Mouse (Mus musculus) embryonic facial prominence, embryonic 14.5 days (tissue): ENCODE measurements around the gene Pde4b. TPM values are rescaled to one million over a fixed set of nuclear protein-coding genes. Genes with fewer than 3 reads are reported as not detected.

Experiments used
- ATAC-seq: fragments of 200-750 bp; cut with Nextera tagmentation; 2 replicates; pipeline ENCODE4 v1.8.0; 2017; ENCODE audit warnings: low read depth, moderate number of reproducible peaks, moderate TSS enrichment
- DNase-seq: peaks from one replicate; pipeline ENCODE4 v3.0.0-alpha.2; 2015; ENCODE audit warnings: low spot score
- H3K27ac ChIP-seq: fragments of 300-500 bp; sonication (generic); replicated peaks from 2 replicates; pipeline ENCODE4 v1.5.1; 2014; ENCODE audit warnings: low read depth, mild to moderate bottlenecking, low read length, moderate library complexity
- H3K27me3 ChIP-seq: fragments of 300-500 bp; sonication (generic); replicated peaks from 2 replicates; pipeline ENCODE4 v1.6.1; 2014; ENCODE audit warnings: low read length; ENCODE audit not compliant: control insufficient read depth, insufficient read depth
- H3K36me3 ChIP-seq: fragments of 300-500 bp; sonication (generic); 2 replicates; pipeline ENCODE4 v1.6.1; 2014; ENCODE audit warnings: low read length, mixed read lengths; ENCODE audit not compliant: control insufficient read depth, insufficient read depth
- H3K4me1 ChIP-seq: fragments of 300-500 bp; sonication (generic); 2 replicates; pipeline ENCODE4 v1.6.1; 2014; ENCODE audit warnings: antibody characterized with exemption, low read length; ENCODE audit not compliant: control insufficient read depth, insufficient read depth
- H3K4me2 ChIP-seq: fragments of 300-500 bp; sonication (generic); 2 replicates; pipeline ENCODE4 v1.6.1; 2014; ENCODE audit warnings: low read depth, mild to moderate bottlenecking, low read length, moderate library complexity, mixed read lengths
- H3K4me3 ChIP-seq: fragments of 300-500 bp; sonication (generic); 2 replicates; pipeline ENCODE4 v1.5.1; 2014; ENCODE audit warnings: low read depth, mild to moderate bottlenecking, low read length
- H3K9ac ChIP-seq: fragments of 300-500 bp; sonication (generic); 2 replicates; pipeline ENCODE4 v1.6.1; 2014; ENCODE audit warnings: low read depth, mild to moderate bottlenecking, low read length, moderate library complexity, mixed read lengths
- H3K9me3 ChIP-seq: fragments of 300-500 bp; sonication (generic); 2 replicates; pipeline ENCODE4 v1.6.1; 2016; ENCODE audit warnings: low read length; ENCODE audit not compliant: control insufficient read depth
- WGBS: fragments of 180-500 bp; shearing (Covaris S2); extraction: QIAGEN DNeasy Blood & Tissue Kit; methylation state at CpG from one replicate; pipeline ENCODE4 v1.1.7; 2014; 5-methylcytosine and 5-hydroxymethylcytosine counted together
- polyA plus RNA-seq: library from polyadenylated mRNA; unstranded; fragments of >200 nt; fragmentation: Nextera tagmentation; extraction: Ambion mirVana; gene quantifications from 2 replicates; pipeline ENCODE4 v1.2.1, GENCODE M21; 2014

The Pde4b gene
- polyA plus RNA-seq, 1 experiment from 2014 or later = 19.4 TPM

DNA sequence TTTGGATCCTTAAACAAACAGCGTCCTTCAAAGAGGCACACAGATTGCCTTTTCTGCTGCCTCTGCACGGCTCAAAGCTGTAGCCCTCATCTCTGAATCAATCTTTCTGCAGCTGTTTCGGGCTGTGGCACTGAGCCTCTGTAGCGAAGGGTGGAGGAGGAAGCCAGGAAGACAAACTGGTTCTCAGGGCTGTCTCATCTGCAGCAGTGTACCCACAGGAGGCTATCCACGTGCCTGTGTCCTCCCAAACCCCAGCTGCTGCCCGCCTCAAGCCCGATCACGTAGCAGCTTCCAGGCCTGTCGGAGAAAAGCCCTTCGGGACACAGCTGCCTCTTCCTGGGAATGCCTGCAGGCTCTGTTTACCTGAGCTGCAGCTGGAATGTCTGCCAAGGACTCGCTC lies 424.2 kb downstream of the Pde4b start:
- H3K4me3 ChIP-seq = peak overlapping the region; percentile 18
- peak overlapping the region; percentile 48; the same call in 1 of the 2 replicates for H3K9ac ChIP-seq
- H3K9me3 ChIP-seq = no peaks in the 10 kb centered on the region
- WGBS = 5% methylated on average over 11 of the region's 11 CpGs
- peak overlapping the region; percentile 50 for H3K4me2 ChIP-seq
- DNase-seq (peak; percentile 85), ATAC-seq (peak; percentile 90)
- H3K4me1 ChIP-seq = peaks cover 26% of the 10 kb centered on the region
- H3K27me3 ChIP-seq = no peaks in the 10 kb centered on the region
- H3K27ac ChIP-seq = peak overlapping the region; percentile 90
- no peaks in the 10 kb centered on the region for H3K36me3 ChIP-seq

DNA sequence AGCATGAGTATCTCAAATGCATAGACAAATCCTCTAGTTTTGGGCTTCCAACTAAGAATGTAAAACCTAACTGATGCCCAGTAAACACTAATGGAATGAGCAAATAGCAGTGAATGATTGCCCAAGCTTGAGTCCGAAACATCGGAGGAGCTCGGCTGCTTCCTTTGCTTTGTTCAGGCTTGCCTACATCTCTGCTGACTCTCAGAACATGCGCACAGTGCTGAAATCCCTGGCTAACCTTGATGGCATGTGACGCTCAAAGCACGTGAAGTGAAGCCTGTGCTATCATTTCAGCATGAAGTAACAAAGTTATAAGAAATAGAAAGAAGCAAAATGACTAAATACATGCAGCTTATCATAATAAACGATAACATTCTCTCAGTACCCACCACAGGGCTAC lies 425.6 kb downstream of the Pde4b start:
- Histone ChIP-seq H3K36me3 (no peaks in the 10 kb centered on the region), H3K27me3 (no peaks in the 10 kb centered on the region), H3K4me2 (no peak overlapping the region), H3K27ac (no peak overlapping the region), H3K4me1 (peaks cover 24% of the 10 kb centered on the region), H3K9ac (no peak overlapping the region), H3K9me3 (no peaks in the 10 kb centered on the region), H3K4me3 (no peak overlapping the region)
- ATAC-seq (no peak), DNase-seq (no peak)
- WGBS = 86% methylated on average over 7 of the region's 7 CpGs

DNA sequence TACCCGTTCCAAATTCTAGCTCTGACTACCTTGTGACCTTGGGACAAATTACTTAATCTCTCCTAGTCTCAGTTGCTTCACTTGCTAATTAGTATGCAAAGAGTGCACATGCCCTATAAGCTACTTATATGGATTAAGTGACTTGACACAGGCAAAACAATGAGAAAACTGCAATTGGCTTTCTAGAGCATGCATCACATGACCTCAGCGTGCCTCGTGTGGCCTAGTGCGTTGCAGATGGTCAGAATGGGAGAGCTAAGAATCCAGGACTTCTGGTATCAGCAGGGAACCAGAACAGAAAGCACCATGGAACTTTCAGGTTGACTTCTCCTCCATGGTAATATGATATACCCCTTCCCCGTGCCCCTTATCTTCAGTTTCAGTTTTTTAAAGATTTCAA lies 426.2 kb downstream of the Pde4b start:
- ATAC-seq = no peak

DNA sequence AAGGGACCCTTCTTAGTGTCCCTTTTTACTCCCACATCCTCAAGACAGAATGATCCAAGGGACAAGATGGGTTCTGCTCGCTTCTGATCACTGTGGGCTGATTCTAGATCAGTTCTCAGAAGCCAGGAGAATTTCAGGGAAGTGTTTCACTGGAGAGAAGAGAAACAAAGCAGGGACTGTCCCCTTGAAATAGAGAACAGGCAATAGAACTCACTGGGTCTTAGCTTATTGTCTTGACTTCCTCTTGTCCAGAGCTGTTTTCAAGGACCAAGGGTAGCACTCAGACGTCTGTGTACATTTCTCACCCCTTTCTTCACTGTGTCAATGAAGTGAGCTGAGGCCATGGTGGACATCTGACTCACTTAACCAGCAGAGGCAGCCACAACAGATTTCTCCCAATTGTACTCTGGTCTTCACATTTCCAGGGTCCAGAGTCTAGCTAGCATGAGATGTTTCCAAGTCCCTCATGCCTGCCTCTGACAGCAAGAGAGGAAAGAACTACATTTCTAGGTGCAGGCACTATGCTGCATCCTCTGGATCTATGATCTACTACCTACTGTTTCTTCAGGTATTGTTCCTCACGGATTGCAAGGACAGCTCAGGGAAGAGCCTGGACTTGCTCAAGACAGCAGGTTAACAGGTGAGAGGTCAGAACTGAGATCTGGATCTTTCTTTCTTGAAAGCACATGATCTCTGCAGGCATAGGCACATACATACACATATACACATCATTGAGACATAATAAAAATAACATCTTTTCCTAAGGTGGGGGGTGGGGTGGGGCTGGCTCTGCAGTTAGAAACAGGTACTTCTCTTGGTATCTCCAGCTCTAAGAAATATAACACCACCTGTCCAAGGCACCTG lies 427.9 kb downstream of the Pde4b start:
- peaks cover 20% of the 10 kb centered on the region for H3K4me1 ChIP-seq
- WGBS = 62% methylated on average over 3 of the region's 3 CpGs
- no peaks in the 10 kb centered on the region for H3K36me3 ChIP-seq
- ATAC-seq = no peak
- no peak overlapping the region for H3K27ac ChIP-seq
- no peak for DNase-seq
- no peaks in the 10 kb centered on the region for H3K9me3 ChIP-seq
- H3K4me2 ChIP-seq = no peak overlapping the region
- H3K27me3 ChIP-seq = no peaks in the 10 kb centered on the region
- no peak overlapping the region for H3K9ac ChIP-seq
- H3K4me3 ChIP-seq = no peak overlapping the region

More for the DNA sequence above, 426.2 kb downstream of the Pde4b start:
- 67% methylated on average over 5 of the region's 5 CpGs for WGBS
- no peak overlapping the region for H3K9ac ChIP-seq
- peaks cover 24% of the 10 kb centered on the region for H3K4me1 ChIP-seq
- no peak overlapping the region for H3K4me3 ChIP-seq
- no peaks in the 10 kb centered on the region for H3K9me3 ChIP-seq
- no peak for DNase-seq
- H3K27me3 ChIP-seq = no peaks in the 10 kb centered on the region
- no peaks in the 10 kb centered on the region for H3K36me3 ChIP-seq
- no peak overlapping the region for H3K27ac ChIP-seq
- no peak overlapping the region for H3K4me2 ChIP-seq

DNA sequence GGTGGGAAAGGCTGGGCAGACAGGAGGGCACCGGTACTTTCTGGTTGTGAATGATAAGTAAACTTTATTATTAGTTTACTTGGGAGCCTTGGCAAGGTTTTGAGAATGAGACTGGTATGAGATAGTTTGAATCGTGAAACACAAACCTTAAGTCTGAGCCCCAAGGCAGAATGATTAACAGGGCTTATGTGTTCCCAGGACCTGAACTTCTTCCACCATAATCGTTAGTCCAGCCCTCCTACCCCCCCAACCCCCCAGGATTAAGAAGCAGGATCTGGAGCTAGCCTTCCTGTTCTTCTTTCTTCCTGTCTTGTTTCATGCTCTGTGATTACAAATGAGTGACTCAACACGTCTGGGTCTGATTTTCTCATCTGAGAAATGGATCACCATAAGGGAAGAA lies 429.1 kb downstream of the Pde4b start:
- ATAC-seq = no peak
- no peaks in the 10 kb centered on the region for H3K9me3 ChIP-seq

DNA sequence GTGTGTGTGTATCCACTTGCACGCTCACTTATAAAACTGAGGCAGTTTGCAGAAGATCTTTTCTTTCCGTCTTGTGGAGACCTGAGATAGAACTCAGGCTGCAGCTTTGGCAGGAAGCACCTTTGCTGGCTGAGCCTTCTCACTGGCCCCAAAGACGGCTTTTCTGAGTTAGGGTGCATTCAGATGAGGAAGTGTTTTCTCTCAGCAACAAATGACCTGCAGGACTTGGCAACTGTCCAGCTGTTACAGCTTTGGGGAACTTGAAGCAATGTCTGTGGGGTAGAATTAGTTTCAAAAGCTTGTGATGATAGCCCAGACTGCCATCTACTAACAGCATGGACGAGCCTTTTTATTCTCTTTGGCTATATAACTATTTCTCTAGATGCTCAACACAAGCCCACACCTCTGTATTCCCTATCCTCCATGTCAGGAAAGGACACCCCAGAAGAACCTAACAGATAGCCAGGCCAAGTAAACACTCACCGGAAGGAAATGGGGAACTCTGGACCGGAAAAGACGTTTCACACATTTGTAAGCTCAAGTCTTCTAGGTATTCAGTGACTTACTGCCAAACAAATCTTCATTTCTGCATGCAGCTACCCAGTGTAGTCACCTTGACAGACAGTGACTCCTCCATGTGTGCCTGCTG lies 429.8 kb downstream of the Pde4b start:
- H3K4me1 ChIP-seq = peaks cover 3% of the 10 kb centered on the region; the same call in 1 of the 2 replicates
- H3K4me3 ChIP-seq = no peak overlapping the region
- 59% methylated on average over 7 of the region's 7 CpGs for WGBS
- H3K36me3 ChIP-seq = no peaks in the 10 kb centered on the region
- H3K4me2 ChIP-seq = no peak overlapping the region
- DNase-seq = peak; percentile 64
- ATAC-seq = no peak
- no peaks in the 10 kb centered on the region for H3K9me3 ChIP-seq
- H3K27ac ChIP-seq = no peak overlapping the region
- H3K9ac ChIP-seq = no peak overlapping the region
- H3K27me3 ChIP-seq = no peaks in the 10 kb centered on the region

More for the DNA sequence above, 429.1 kb downstream of the Pde4b start:
- no peak for DNase-seq
- no peaks in the 10 kb centered on the region for H3K27me3 ChIP-seq
- H3K4me3 ChIP-seq = no peak overlapping the region
- WGBS = 44% methylated on average over 4 of the region's 4 CpGs
- H3K27ac ChIP-seq = no peak overlapping the region
- H3K9ac ChIP-seq = no peak overlapping the region
- H3K4me1 ChIP-seq = peaks cover 10% of the 10 kb centered on the region
- H3K36me3 ChIP-seq = no peaks in the 10 kb centered on the region
- H3K4me2 ChIP-seq = no peak overlapping the region

DNA sequence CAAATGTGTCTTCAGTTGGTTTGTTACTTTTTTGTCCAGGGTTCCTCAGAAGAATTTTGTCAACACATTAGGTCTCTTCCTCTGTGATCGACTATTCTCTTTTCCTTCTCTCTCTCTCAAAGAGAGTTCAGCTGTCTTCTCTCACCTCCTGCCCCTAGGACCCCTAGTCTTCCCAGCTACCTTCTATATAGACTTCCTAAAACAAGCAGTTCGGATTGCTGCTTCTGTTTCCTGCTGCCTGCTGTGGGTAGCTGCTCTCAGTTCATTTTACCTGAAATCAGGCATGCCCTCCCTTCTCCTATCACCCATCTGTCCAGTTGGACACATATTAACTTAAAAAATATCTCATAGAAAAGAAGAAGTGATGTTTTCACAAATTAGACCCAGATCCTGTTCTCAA lies 430.3 kb downstream of the Pde4b start:
- Histone ChIP-seq H3K9ac (no peak overlapping the region), H3K9me3 (no peaks in the 10 kb centered on the region), H3K4me3 (no peak overlapping the region), H3K27ac (no peak overlapping the region), H3K27me3 (no peaks in the 10 kb centered on the region), H3K36me3 (no peaks in the 10 kb centered on the region), H3K4me1 (no peaks in the 10 kb centered on the region; the same call in 1 of the 2 replicates), H3K4me2 (no peak overlapping the region)
- DNase-seq = no peak
- 57% methylated on average over 2 of the region's 2 CpGs for WGBS
- ATAC-seq = no peak

DNA sequence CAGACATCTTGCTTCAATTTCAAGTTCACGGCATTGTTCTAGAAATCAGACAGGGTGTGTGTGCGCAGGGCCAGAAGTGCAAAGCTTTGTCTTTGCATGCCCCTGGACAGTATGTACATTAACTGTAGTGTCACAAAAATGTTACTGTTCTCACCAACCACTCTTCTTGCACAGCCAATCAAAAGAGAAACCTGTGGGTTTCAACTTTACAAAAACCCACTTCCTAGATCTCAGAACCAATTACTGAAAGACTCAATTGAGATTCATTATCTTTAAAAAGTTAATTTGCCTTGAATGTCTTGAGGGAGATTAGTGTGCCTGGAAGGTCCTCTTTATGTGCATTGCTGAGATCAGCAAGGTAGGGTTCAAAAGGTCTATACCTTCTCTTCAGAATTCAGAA lies 431.0 kb downstream of the Pde4b start:
- Histone ChIP-seq H3K4me3 (no peak overlapping the region), H3K27me3 (no peaks in the 10 kb centered on the region), H3K36me3 (no peaks in the 10 kb centered on the region), H3K27ac (no peak overlapping the region), H3K4me1 (no peaks in the 10 kb centered on the region; the same call in 1 of the 2 replicates), H3K9ac (no peak overlapping the region), H3K4me2 (no peak overlapping the region), H3K9me3 (no peaks in the 10 kb centered on the region)
- DNase-seq (no peak), ATAC-seq (no peak)
- 88% methylated on average over 2 of the region's 2 CpGs for WGBS
